Mouse (Mus musculus) A20 (cell line): ENCODE measurements around the gene Tex16.

Experiments used
- DNase-seq: peaks from one replicate; pipeline ENCODE4 v3.0.0-alpha.2; 2011; ENCODE audit warnings: low read depth, low spot score

Gene Tex16

GRCm38 (mm10) chrX:112010707-112011106, at the start of gene Tex16:
Gene Tex16, plus strand, starts transcription at chrX:112011007.
- no peak for DNase-seq

GRCm38 (mm10) chrX:111999661-112000060, 11.1 kb upstream of the Tex16 start:
- no peak for DNase-seq
